34 mouse cellular contexts compared by ENCODE assay signal in the genomic region with DNA sequence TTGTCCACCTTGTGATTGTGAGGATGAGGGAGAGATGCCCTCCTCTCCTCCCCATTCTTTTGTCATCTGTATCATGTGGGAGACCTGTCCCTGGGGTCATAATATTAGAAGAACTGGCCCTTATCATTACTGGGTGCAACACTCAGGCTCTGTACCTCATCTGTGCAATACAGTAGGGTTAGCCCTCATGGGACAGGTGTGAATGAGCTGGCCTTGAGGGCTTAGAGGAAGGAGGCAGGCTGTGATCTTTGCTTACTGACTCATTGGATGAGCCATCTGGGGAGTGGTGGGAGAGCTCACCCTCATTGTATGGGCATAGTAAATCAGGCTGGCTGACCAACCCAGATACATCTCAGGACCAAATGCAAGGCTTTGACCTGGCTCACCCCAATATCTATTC. TPM values are rescaled to one million over a fixed set of nuclear protein-coding genes. Genes with fewer than 3 reads are reported as not detected.
"Had no signal": no experiment of that assay in that cellular context is flagged by ENCODE, and none has a peak within 500 bp of the region (broad histone marks: within the 10 kb centered on the region; RNA-seq: fewer than 3 reads in every experiment).

No protein-coding gene starts in this region.

- H3K9me3 ChIP-seq: embryonic facial prominence, embryonic 10.5 days; embryonic facial prominence, embryonic 12.5 days; embryonic facial prominence, embryonic 13.5 days; embryonic facial prominence, embryonic 15.5 days; forebrain, embryonic 10.5 days; forebrain, embryonic 12.5 days; forebrain, embryonic 13.5 days; forebrain, embryonic 15.5 days had no signal

- H3K27ac ChIP-seq: embryonic facial prominence, embryonic 10.5 days; embryonic facial prominence, embryonic 12.5 days; embryonic facial prominence, embryonic 13.5 days; embryonic facial prominence, embryonic 15.5 days; forebrain, embryonic 10.5 days; forebrain, embryonic 12.5 days; forebrain, embryonic 13.5 days; forebrain, embryonic 15.5 days; gastrocnemius, adult 2 months; heart, adult 2 months had no signal

- H3K4me2 ChIP-seq: embryonic facial prominence, embryonic 12.5 days; embryonic facial prominence, embryonic 13.5 days; embryonic facial prominence, embryonic 15.5 days; forebrain, embryonic 12.5 days; forebrain, embryonic 13.5 days; forebrain, embryonic 15.5 days had no signal

- H3K4me1 ChIP-seq: embryonic facial prominence, embryonic 10.5 days; embryonic facial prominence, embryonic 12.5 days; embryonic facial prominence, embryonic 13.5 days; embryonic facial prominence, embryonic 15.5 days; forebrain, embryonic 10.5 days; forebrain, embryonic 12.5 days; forebrain, embryonic 13.5 days; forebrain, embryonic 15.5 days had no signal

- H3K36me3 ChIP-seq: embryonic facial prominence, embryonic 10.5 days; embryonic facial prominence, embryonic 12.5 days; embryonic facial prominence, embryonic 13.5 days; embryonic facial prominence, embryonic 15.5 days; forebrain, embryonic 10.5 days; forebrain, embryonic 12.5 days; forebrain, embryonic 15.5 days had no signal

- H3K27me3 ChIP-seq: embryonic facial prominence, embryonic 12.5 days; embryonic facial prominence, embryonic 13.5 days; embryonic facial prominence, embryonic 15.5 days; forebrain, embryonic 12.5 days; forebrain, embryonic 13.5 days; forebrain, embryonic 15.5 days had no signal

- H3K9ac ChIP-seq: embryonic facial prominence, embryonic 12.5 days; embryonic facial prominence, embryonic 13.5 days; embryonic facial prominence, embryonic 15.5 days; forebrain, embryonic 12.5 days; forebrain, embryonic 13.5 days; forebrain, embryonic 15.5 days; forebrain, postnatal 0 days had no signal

- ATAC-seq: forebrain, embryonic 13.5 days; forebrain, embryonic 14.5 days; forebrain, embryonic 15.5 days; forebrain, embryonic 16.5 days; forebrain, postnatal 0 days had no signal

- DNase-seq: cerebellum, adult 2 months; cerebellum, adult 8-10 months; cerebellum, adult 9-10 months; cerebellum, adult 9-11 months; cerebellum, postnatal 10 days; cerebellum, postnatal 14 days; cerebellum, postnatal 25 days; cerebellum, postnatal 36 days; embryo, embryonic 11 days; forebrain, postnatal 0 days; gastrocnemius, adult 2 months; gastrocnemius, postnatal 10 days; gastrocnemius, postnatal 14 days; gastrocnemius, postnatal 25 days; gastrocnemius, postnatal 36 days; heart, adult 18-20 months; heart, adult 2 months had no signal

- H3K4me3 ChIP-seq: embryonic facial prominence, embryonic 10.5 days; embryonic facial prominence, embryonic 12.5 days; embryonic facial prominence, embryonic 13.5 days; embryonic facial prominence, embryonic 15.5 days; erythroblast, embryonic 14.5 days; forebrain, embryonic 10.5 days; forebrain, embryonic 12.5 days; forebrain, embryonic 13.5 days; forebrain, embryonic 15.5 days; gastrocnemius, adult 2 months; heart, adult 2 months had no signal

RNA-seq across cellular contexts. Expression of gene Csn2, which starts 35.4 kb away (rescaled TPM):
- polyA plus RNA-seq: cerebellum, adult 2 months; cortical plate, adult 2 months; embryonic facial prominence, embryonic 10.5 days; embryonic facial prominence, embryonic 11.5 days; embryonic facial prominence, embryonic 12.5 days; embryonic facial prominence, embryonic 13.5 days; embryonic facial prominence, embryonic 14.5 days; embryonic facial prominence, embryonic 15.5 days; erythroblast, embryonic 14.5 days; forebrain, embryonic 10.5 days; forebrain, embryonic 11.5 days; forebrain, embryonic 12.5 days; forebrain, embryonic 13.5 days; forebrain, embryonic 14.5 days; forebrain, embryonic 15.5 days; forebrain, embryonic 16.5 days; forebrain, postnatal 0 days; frontal cortex, adult 2 months; gonadal fat pad, adult 2 months; heart, adult 2 months had no signal

RNA-seq across cellular contexts. Expression of gene Csn1s2a, which starts 39.5 kb away (rescaled TPM):
- polyA plus RNA-seq: cerebellum, adult 2 months; cortical plate, adult 2 months; embryonic facial prominence, embryonic 10.5 days; embryonic facial prominence, embryonic 11.5 days; embryonic facial prominence, embryonic 12.5 days; embryonic facial prominence, embryonic 13.5 days; embryonic facial prominence, embryonic 14.5 days; embryonic facial prominence, embryonic 15.5 days; erythroblast, embryonic 14.5 days; forebrain, embryonic 10.5 days; forebrain, embryonic 11.5 days; forebrain, embryonic 12.5 days; forebrain, embryonic 13.5 days; forebrain, embryonic 14.5 days; forebrain, embryonic 15.5 days; forebrain, embryonic 16.5 days; forebrain, postnatal 0 days; frontal cortex, adult 2 months; gonadal fat pad, adult 2 months; heart, adult 2 months had no signal
